Mouse (Mus musculus): ENCODE data around the gene Nphp4.

DNA sequence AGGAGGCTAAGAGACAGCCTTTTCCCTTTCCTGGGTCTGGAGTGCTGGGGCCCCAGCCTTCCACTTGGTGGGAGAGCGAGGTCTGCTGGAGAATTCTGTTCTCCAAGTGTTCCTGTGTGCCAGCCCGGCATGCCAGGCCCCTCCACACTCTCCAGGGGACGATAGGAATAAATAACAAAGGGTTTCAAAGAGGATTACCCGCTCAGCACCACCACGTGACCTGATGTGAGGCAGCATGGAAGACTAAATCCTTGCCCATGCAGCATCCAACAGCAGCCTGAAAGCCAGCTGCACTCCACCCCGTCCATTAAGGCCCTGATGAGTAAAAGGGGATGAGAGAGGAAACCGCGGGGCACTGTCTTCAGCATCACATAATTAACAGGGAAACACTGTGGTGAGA lies 11.4 kb upstream of the Nphp4 start:
- TF ChIP-seq CTCF (IDR thresholded peaks at IDR 0.05; ENCODE audit: low read depth): no peak
- TF ChIP-seq EP300 (IDR thresholded peaks at IDR 0.05; ENCODE audit: low read depth): no peak
